Mouse (Mus musculus) cortical plate, adult 2 months (tissue): ENCODE results near the gene Sorbs1.

Source experiments
- CTCF ChIP-seq: fragments of 200-500 bp; IDR thresholded peaks from 2 replicates; pipeline ENCODE4 v1.5.1; 2011; ENCODE audit warnings: mild to moderate bottlenecking, control low read depth, low read length; ENCODE audit not compliant: insufficient read depth; ENCODE audit errors: extremely low read depth
- POLR2A ChIP-seq: fragments of 200-500 bp; IDR thresholded peaks from 2 replicates; pipeline ENCODE4 v1.6.1; 2011; ENCODE audit warnings: mild to moderate bottlenecking, low read length, control low read depth; ENCODE audit not compliant: insufficient read depth; ENCODE audit errors: extremely low read depth

DNA sequence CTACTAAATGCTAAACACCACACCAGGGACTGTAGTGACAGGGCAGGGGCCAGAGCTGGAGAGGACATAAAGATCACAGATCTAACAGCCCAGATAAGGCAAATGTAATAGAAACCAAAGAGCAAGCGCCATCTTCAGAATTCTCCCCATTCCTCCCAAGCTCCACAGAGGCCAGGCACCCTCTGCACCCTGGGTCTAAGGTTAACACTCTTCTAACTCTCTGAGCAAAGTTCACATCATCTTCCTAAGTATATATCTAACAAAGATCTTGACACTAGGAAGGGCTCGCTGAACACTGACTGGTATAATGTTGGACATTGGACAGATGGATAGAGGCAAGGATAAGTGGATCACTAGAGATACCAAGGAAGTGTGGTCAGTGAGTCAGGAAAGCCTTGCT is 22.1 kb downstream of the Sorbs1 start:
- TF ChIP-seq CTCF (no peak), POLR2A (no peak)
